8 mouse cellular contexts compared by ENCODE assay signal in genomic region chr4:34614630-34615094, GRCm38 (mm10). TPM values are rescaled to one million over a fixed set of nuclear protein-coding genes. Genes with fewer than 3 reads are reported as not detected.
DNase-seq lines count a peak whose midpoint lies in the region; ATAC-seq lines count a peak whose summit lies in the region.

Orc3 (minus strand) TSS chr4:34614944.
Rars2 (plus strand) TSS chr4:34614957.

- WGBS in intestine, embryonic 14.5 days: under 1% methylated on average over 42 of the region's 42 CpGs

- peak; percentile 95 to 97 for DNase-seq in adrenal gland, adult (ENCODE audit: inconsistent age in 2 of 2, low spot score in 1 of 2)
- peak; percentile 91 for DNase-seq in embryo, embryonic 10.5 days (ENCODE audit: low spot score)
- DNase-seq in gastrocnemius, postnatal 25 days: peak; percentile 89
- DNase-seq in intestine, embryonic 14.5 days (ENCODE audit: low spot score): peak; percentile 94
- peak; percentile 91 to 93 for DNase-seq in left cerebral cortex, postnatal 14 days (ENCODE audit: low spot score in 2 of 2)
- DNase-seq in mesoderm, embryonic 11.5 days (ENCODE audit: low read depth, low spot score): peak; percentile 92
- peak; percentile 89 to 90 for DNase-seq in right cerebral cortex, postnatal 36 days (ENCODE audit: low spot score in 2 of 2)
- DNase-seq in yolk sac, embryonic 10.5 days (ENCODE audit: low spot score): peak; percentile 91

- H3K4me3 ChIP-seq in intestine, embryonic 14.5 days (ENCODE audit: low read depth, low read length): peak within 1 kb of the TSS; percentile 78

- H3K9me3 ChIP-seq in intestine, embryonic 14.5 days (ENCODE audit: control insufficient read depth, low read length): no peaks in the 10 kb centered on the region

- peak within 1 kb of the TSS; percentile 65 for H3K9ac ChIP-seq in intestine, embryonic 14.5 days (ENCODE audit: low read length)

- peaks cover 9% of the 10 kb centered on the region; the same call in 1 of the 2 replicates for H3K36me3 ChIP-seq in intestine, embryonic 14.5 days (ENCODE audit: control insufficient read depth, insufficient read depth, low read length)

- H3K27me3 ChIP-seq in intestine, embryonic 14.5 days (replicated peaks; ENCODE audit: control insufficient read depth, insufficient read depth, low read length): no peaks in the 10 kb centered on the region

- peak within 1 kb of the TSS; percentile 69 for H3K27ac ChIP-seq in intestine, embryonic 14.5 days (ENCODE audit: low read depth)

- intact Hi-C loops in left cerebral cortex, postnatal 14 days (cut with DNase I): no loop called here

- ATAC-seq in intestine, embryonic 14.5 days (replicated peaks; ENCODE audit: low FRiP score, low TSS enrichment, low read depth): peak; percentile 96

- H3K4me2 ChIP-seq in intestine, embryonic 14.5 days (ENCODE audit: low read length): peak within 1 kb of the TSS; percentile 82

- H3K4me1 ChIP-seq in intestine, embryonic 14.5 days (replicated peaks; ENCODE audit: control insufficient read depth, insufficient read depth, low read length): peaks cover 15% of the 10 kb centered on the region

RNA-seq across cellular contexts. Expression of gene Orc3, which starts in this region (rescaled TPM):
- total RNA-seq in gastrocnemius, postnatal 25 days (2021): 10 to 100 TPM; 29.4 to 35.2 TPM
- polyA plus RNA-seq in intestine, embryonic 14.5 days (2014; fragmentation: Nextera tagmentation; extraction: Ambion mirVana): 89.3 and 93.9 TPM in 2 replicates
- 10 to 100 TPM; 33.3 to 39.2 TPM for total RNA-seq in left cerebral cortex, postnatal 14 days (2021)

RNA-seq across cellular contexts. Expression of gene Rars2, which starts in this region (rescaled TPM):
- total RNA-seq in gastrocnemius, postnatal 25 days (2021): 10 to 100 TPM; 14.9 to 16.5 TPM
- polyA plus RNA-seq in intestine, embryonic 14.5 days (2014; fragmentation: Nextera tagmentation; extraction: Ambion mirVana): 62.2 and 73.8 TPM in 2 replicates
- total RNA-seq in left cerebral cortex, postnatal 14 days (2021): 10 to 100 TPM; 23.0 to 26.1 TPM

Comparison
In these comparisons a context has a peak if more than half of its experiments do, and no peak if none do; other contexts are left out.
1. Peak in every context shown above with its lines: DNase-seq, ATAC-seq, H3K4me3 ChIP-seq and H3K27ac ChIP-seq.